Mouse (Mus musculus) monocyte, adult 5-6 weeks (primary cell): ENCODE data around the gene Nasp. TPM values are rescaled to one million over a fixed set of nuclear protein-coding genes. Genes with fewer than 3 reads are reported as not detected.

Source experiments
- ATAC-seq: fragments of 153-309, 156-312 bp; replicated peaks from 2 replicates; pipeline ENCODE4 v1.8.0; 2017; ENCODE audit warnings: mild to moderate bottlenecking; ENCODE audit not compliant: low TSS enrichment, insufficient number of reproducible peaks, severe bottlenecking, poor library complexity, low FRiP score
- total RNA-seq: library from RNA; stranded (forward); fragments of 200-1000, 200-491, 200-594 nt; gene quantifications from 3 replicates; pipeline ENCODE4 v1.2.3, GENCODE M21; 2017

Gene Nasp
- total RNA-seq, 1 experiment from 2014 or later = 146 TPM

DNA sequence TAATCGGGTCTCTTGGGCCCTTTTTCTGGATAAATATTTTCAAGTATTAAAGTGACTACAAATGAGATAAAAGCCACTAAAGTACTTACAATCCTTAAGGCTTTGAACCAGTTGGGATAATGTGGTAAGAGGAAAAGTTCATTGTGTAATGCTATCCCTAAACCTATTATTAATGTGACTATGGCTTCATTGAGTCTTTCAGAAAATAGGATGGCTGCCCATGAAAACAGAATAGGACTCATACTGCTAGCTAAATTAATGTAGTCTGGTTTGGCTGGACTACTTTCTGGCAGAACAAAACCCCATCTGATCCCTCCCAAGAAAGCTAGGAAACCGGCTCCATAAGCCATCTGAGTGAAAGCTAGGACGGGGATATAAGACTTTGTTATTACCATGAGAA lies 74.7 kb downstream of the Nasp start:
- ATAC-seq = no peak

Other genes starting within 250 kb of the Nasp start
- gene Mast2, start 163.8 kb downstream of the Nasp start, total RNA-seq = 3.7 to 11.7 TPM (median 7.4 TPM) in 3 replicates
- gene Ipp, start 120.4 kb downstream of the Nasp start, total RNA-seq = 5.8 to 13.2 TPM (median 10.0 TPM) in 3 replicates
- 3.7 to 7.1 TPM (median 5.7 TPM) in 3 replicates for gene Tmem69, start 72.0 kb downstream of the Nasp start, total RNA-seq
- gene Gpbp1l1, start 70.3 kb downstream of the Nasp start, total RNA-seq = 102 to 158 TPM (median 148 TPM) in 3 replicates
- gene Ccdc17, start 31.3 kb downstream of the Nasp start, total RNA-seq = 4.8 to 9.3 TPM (median 5.5 TPM) in 3 replicates
- gene Akr1a1, start 23.7 kb upstream of the Nasp start, total RNA-seq = 380 to 470 TPM (median 418 TPM) in 3 replicates
- 173 to 407 TPM (median 323 TPM) in 3 replicates for gene Prdx1, start 57.6 kb upstream of the Nasp start, total RNA-seq
- gene Mmachc, start 80.5 kb upstream of the Nasp start, total RNA-seq = 1.6 to 3.3 TPM (median 2.4 TPM) in 3 replicates
- gene Ccdc163, start 80.6 kb upstream of the Nasp start, total RNA-seq = 4.7 to 14.7 TPM (median 10.7 TPM) in 3 replicates
- 3.6 to 9.1 TPM (median 5.9 TPM) in 3 replicates for gene Tesk2, start 93.0 kb upstream of the Nasp start, total RNA-seq
- 32.9 to 53.5 TPM (median 37.8 TPM) in 3 replicates for gene Toe1, start 179.7 kb upstream of the Nasp start, total RNA-seq
- 3.2 to 8.0 TPM (median 4.5 TPM) in 3 replicates for gene Mutyh, start 179.8 kb upstream of the Nasp start, total RNA-seq
- not detected in 3 replicates for gene Hpdl, start 193.8 kb upstream of the Nasp start, total RNA-seq
- gene Zswim5, start 249.4 kb upstream of the Nasp start, total RNA-seq = 0.10 to 0.19 TPM in 2 of 3 replicates, not detected in the other